Mouse (Mus musculus) retina, embryonic 14.5 days (tissue): ENCODE data around the gene D630045J12Rik.

ENCODE experiments used
- DNase-seq: peaks from one replicate; pipeline ENCODE4 v3.0.0-alpha.2; 2015; ENCODE audit warnings: low spot score

Gene D630045J12Rik

GRCm38 (mm10) chr6:38094701-38095100 is 159.1 kb downstream of the D630045J12Rik start:
- no peak for DNase-seq

GRCm38 (mm10) chr6:38092539-38092938 is 161.3 kb downstream of the D630045J12Rik start:
- DNase-seq = no peak

GRCm38 (mm10) chr6:38087242-38088026 is 166.4 kb downstream of the D630045J12Rik start:
- DNase-seq = no peak

- DNase-seq = no peak
These were observed 170.6 kb downstream of the D630045J12Rik start for GRCm38 (mm10) chr6:38083204-38083603.

- no peak for DNase-seq
These were observed 172.0 kb downstream of the D630045J12Rik start for GRCm38 (mm10) chr6:38081727-38082341.

GRCm38 (mm10) chr6:38080364-38080763 is 173.4 kb downstream of the D630045J12Rik start:
- DNase-seq = no peak

GRCm38 (mm10) chr6:38073592-38073991 is 180.2 kb downstream of the D630045J12Rik start:
- DNase-seq = no peak
